Mouse (Mus musculus): ENCODE results near the gene Wdr93. TPM values are rescaled to one million over a fixed set of nuclear protein-coding genes. Genes with fewer than 3 reads are reported as not detected.

Wdr93 gene
- polyA plus RNA-seq, 1 experiment, result not detected

GRCm38 (mm10) chr7:79813409-79813808 lies 70.4 kb downstream of the Wdr93 start:
- no peak for TF ChIP-seq GATA1 (IDR thresholded peaks at IDR 0.05; ENCODE audit: low read length)

- TF ChIP-seq GATA1 (IDR thresholded peaks at IDR 0.05; ENCODE audit: low read length), result no peak
Observed at GRCm38 (mm10) chr7:79818321-79818720, 75.4 kb downstream of the Wdr93 start.

- no peak for TF ChIP-seq GATA1 (IDR thresholded peaks at IDR 0.05; ENCODE audit: low read length)
Observed at GRCm38 (mm10) chr7:79819515-79819914, 76.6 kb downstream of the Wdr93 start.

GRCm38 (mm10) chr7:79819996-79820395 lies 77.0 kb downstream of the Wdr93 start:
- no peak for TF ChIP-seq GATA1 (IDR thresholded peaks at IDR 0.05; ENCODE audit: low read length)

- TF ChIP-seq GATA1 (IDR thresholded peaks at IDR 0.05; ENCODE audit: low read length), result no peak
Observed at GRCm38 (mm10) chr7:79822092-79822695, 79.2 kb downstream of the Wdr93 start.

DNA sequence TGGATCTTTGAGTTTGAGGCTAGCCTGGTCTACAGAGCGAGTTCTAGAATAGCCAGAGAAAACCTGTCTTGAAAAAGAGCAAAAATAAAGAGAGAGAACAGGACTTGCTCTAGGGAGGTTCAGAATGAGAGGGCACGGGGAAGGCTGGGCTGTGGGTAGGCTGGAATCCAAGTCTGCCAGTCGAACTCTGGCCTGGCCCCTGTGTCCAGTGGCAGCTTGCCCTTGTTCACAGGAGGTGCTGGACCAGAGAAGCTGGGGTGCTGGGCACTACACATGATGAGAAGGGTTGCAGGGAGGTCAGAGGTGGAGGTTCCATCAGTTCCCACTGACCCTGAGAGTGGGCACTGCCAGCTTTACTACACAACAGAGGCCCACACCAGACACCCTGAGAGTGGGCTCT lies 85.4 kb downstream of the Wdr93 start:
- no peak for TF ChIP-seq GATA1 (IDR thresholded peaks at IDR 0.05; ENCODE audit: low read length)

DNA sequence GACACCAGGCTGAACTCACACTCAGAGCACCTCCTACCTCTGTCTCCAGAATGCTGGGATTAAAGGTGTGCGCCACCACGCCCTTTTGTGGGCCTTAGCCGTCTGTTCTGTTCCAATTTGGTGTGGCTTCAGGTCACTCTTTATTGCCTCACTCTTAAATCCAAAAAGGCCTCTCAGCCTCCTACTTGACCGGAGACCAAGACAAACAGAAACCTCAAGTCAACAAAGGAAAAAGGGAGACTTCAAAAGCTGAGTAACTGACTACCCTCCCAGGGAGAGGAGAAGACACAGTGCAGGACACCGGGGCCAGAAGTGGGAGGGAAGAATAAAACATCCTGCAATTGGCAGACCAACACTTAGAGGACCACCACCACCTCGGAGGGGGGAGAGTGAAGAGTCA lies 88.2 kb downstream of the Wdr93 start:
- no peak for TF ChIP-seq GATA1 (IDR thresholded peaks at IDR 0.05; ENCODE audit: low read length)

GRCm38 (mm10) chr7:79831585-79831984 lies 88.6 kb downstream of the Wdr93 start:
- TF ChIP-seq GATA1 (IDR thresholded peaks at IDR 0.05; ENCODE audit: low read length), result no peak

GRCm38 (mm10) chr7:79832980-79833379 lies 90.0 kb downstream of the Wdr93 start:
- TF ChIP-seq GATA1 (IDR thresholded peaks at IDR 0.05; ENCODE audit: low read length), result no peak

DNA sequence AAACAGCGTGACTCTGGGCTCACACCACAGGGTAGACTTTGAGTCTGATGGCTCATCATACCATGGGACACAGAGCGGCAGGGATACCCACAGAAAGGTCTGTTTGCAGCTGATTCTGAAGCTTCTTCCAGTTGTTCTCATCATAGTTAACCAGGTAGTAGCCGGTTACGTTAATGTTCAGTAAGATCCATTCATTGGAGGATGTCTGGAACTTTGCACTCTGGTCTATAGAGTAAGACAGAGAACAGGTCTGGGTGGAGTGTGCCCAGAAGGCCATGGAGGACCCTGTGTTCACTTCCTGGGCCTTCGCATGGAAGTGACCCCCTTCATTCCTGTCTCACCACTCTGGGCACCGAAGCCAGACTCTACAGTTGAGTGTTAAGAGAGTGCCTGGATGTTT lies 92.2 kb downstream of the Wdr93 start:
- no peak for TF ChIP-seq GATA1 (IDR thresholded peaks at IDR 0.05; ENCODE audit: low read length)

Other genes with a start within 250 kb of the Wdr93 start
- gene Rhcg, start 125.5 kb upstream of the Wdr93 start, polyA plus RNA-seq (2012), result not detected in 2 replicates
- gene Ticrr, start 83.0 kb upstream of the Wdr93 start, polyA plus RNA-seq (2012), result 18.2 and 19.3 TPM in 2 replicates
- 26.8 and 31.4 TPM in 2 replicates for gene Kif7, start 27.4 kb upstream of the Wdr93 start, polyA plus RNA-seq (2012)
- not detected in 2 replicates for gene Plin1, start 10.3 kb upstream of the Wdr93 start, polyA plus RNA-seq (2012)
- gene Pex11a, start within 50 bp of the Wdr93 start, polyA plus RNA-seq (2012), result 4.3 and 5.5 TPM in 2 replicates
- gene Mesp1, start 50.6 kb downstream of the Wdr93 start, polyA plus RNA-seq (2012), result not detected in 2 replicates
- not detected in 2 replicates for gene Mesp2, start 67.6 kb downstream of the Wdr93 start, polyA plus RNA-seq (2012)
- not detected in 2 replicates for gene Anpep, start 117.9 kb downstream of the Wdr93 start, polyA plus RNA-seq (2012)
- 10.0 and 11.9 TPM in 2 replicates for gene Ap3s2, start 177.5 kb downstream of the Wdr93 start, polyA plus RNA-seq (2012)
- not detected in 2 replicates for gene Arpin, start 192.2 kb downstream of the Wdr93 start, polyA plus RNA-seq (2012)

All from G1E-ER4 (cell line).